Mouse (Mus musculus) kidney, embryonic 14.5 days (tissue): ENCODE results near the gene Mrvi1. TPM values are rescaled to one million over a fixed set of nuclear protein-coding genes. Genes with fewer than 3 reads are reported as not detected.

Experiments used
- ATAC-seq: fragments of 200-750 bp; cut with Nextera tagmentation; 2 replicates; pipeline ENCODE4 v1.8.0; 2017; ENCODE audit warnings: moderate number of reproducible peaks, mild to moderate bottlenecking, moderate TSS enrichment, moderate library complexity; ENCODE audit not compliant: low FRiP score, low TSS enrichment
- H3K27ac ChIP-seq: fragments of 300-500 bp; sonication (generic); 2 replicates; pipeline ENCODE4 v1.5.1; 2014; ENCODE audit warnings: low read depth, mild to moderate bottlenecking, low read length, moderate library complexity, mixed read lengths
- H3K27me3 ChIP-seq: fragments of 300-500 bp; sonication (generic); 2 replicates; pipeline ENCODE4 v1.6.1; 2014; ENCODE audit warnings: mild to moderate bottlenecking, low read length; ENCODE audit not compliant: control insufficient read depth, insufficient read depth
- H3K36me3 ChIP-seq: fragments of 300-500 bp; sonication (generic); 2 replicates; pipeline ENCODE4 v1.6.1; 2014; ENCODE audit warnings: low read length, mixed read lengths; ENCODE audit not compliant: control insufficient read depth, insufficient read depth
- H3K4me1 ChIP-seq: fragments of 300-500 bp; sonication (generic); 2 replicates; pipeline ENCODE4 v1.6.1; 2014; ENCODE audit warnings: low read length, mixed read lengths; ENCODE audit not compliant: control insufficient read depth, insufficient read depth
- H3K4me2 ChIP-seq: fragments of 300-500 bp; sonication (generic); replicated peaks from 2 replicates; pipeline ENCODE4 v1.6.1; 2014; ENCODE audit warnings: low read depth, mild to moderate bottlenecking, low read length
- H3K4me3 ChIP-seq: fragments of 300-500 bp; sonication (generic); 2 replicates; pipeline ENCODE4 v1.5.1; 2014; ENCODE audit warnings: mild to moderate bottlenecking, low read length
- H3K9ac ChIP-seq: fragments of 300-500 bp; sonication (generic); 2 replicates; pipeline ENCODE4 v1.6.1; 2014; ENCODE audit warnings: low read depth, mild to moderate bottlenecking, low read length, moderate library complexity
- H3K9me3 ChIP-seq: fragments of 300-500 bp; sonication (generic); 2 replicates; pipeline ENCODE4 v1.6.1; 2016; ENCODE audit warnings: low read length; ENCODE audit not compliant: control insufficient read depth
- WGBS: fragments of 180-500 bp; shearing (Covaris S2); extraction: QIAGEN DNeasy Blood & Tissue Kit; methylation state at CpG from one replicate; pipeline ENCODE4 v1.1.7; 2014; 5-methylcytosine and 5-hydroxymethylcytosine counted together
- polyA plus RNA-seq: library from polyadenylated mRNA; unstranded; fragments of >200 nt; fragmentation: Nextera tagmentation; extraction: Ambion mirVana; gene quantifications from 2 replicates; pipeline ENCODE4 v1.2.1, GENCODE M21; 2014

Gene Mrvi1
- polyA plus RNA-seq, 1 experiment from 2014 or later, result 15.1 TPM

GRCm38 (mm10) chr7:110935815-110936762 lies 46.2 kb downstream of the Mrvi1 start:
- Histone ChIP-seq H3K4me3 (no peak overlapping the region), H3K9ac (no peak overlapping the region), H3K36me3 (no peaks in the 10 kb centered on the region), H3K9me3 (no peaks in the 10 kb centered on the region), H3K27ac (no peak overlapping the region), H3K4me1 (0 out of 2 replicates have a peak, but pooled peaks cover under 1% of the 10 kb centered on the region), H3K27me3 (no peaks in the 10 kb centered on the region), H3K4me2 (no peak overlapping the region)
- ATAC-seq, result no peak
- 77% methylated on average over 6 of the region's 6 CpGs for WGBS

- 73% methylated on average over 2 of the region's 2 CpGs for WGBS
- Histone ChIP-seq H3K4me3 (no peak overlapping the region), H3K4me1 (no peaks in the 10 kb centered on the region), H3K9me3 (no peaks in the 10 kb centered on the region), H3K4me2 (no peak overlapping the region), H3K9ac (no peak overlapping the region), H3K36me3 (no peaks in the 10 kb centered on the region), H3K27ac (no peak overlapping the region), H3K27me3 (no peaks in the 10 kb centered on the region)
- ATAC-seq, result no peak
Measured at GRCm38 (mm10) chr7:110933999-110934398, 48.3 kb downstream of the Mrvi1 start.

DNA sequence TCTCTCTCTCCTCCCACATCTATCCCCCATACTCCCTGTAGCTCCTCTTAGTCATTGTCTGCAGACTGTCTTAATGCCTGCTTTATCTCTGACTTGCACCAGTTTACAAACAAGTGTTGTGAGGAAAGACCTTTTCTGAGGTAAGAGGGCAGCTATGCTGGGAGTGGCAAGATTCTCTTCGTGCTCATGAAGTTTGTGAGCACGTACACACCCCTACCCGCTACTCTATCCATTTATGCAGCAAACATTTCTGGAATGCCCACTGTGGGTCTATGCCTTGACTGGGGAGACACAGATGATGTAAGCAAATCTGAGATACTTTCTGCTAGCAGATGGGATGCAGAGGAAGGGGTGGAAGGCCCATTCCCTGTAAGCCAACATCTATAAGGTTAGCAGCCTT lies 48.9 kb downstream of the Mrvi1 start:
- no peaks in the 10 kb centered on the region for H3K36me3 ChIP-seq
- WGBS, result 95% methylated on average over 3 of the region's 3 CpGs
- ATAC-seq, result no peak
- H3K4me2 ChIP-seq, result no peak overlapping the region
- no peaks in the 10 kb centered on the region for H3K4me1 ChIP-seq
- H3K27ac ChIP-seq, result no peak overlapping the region
- no peak overlapping the region for H3K4me3 ChIP-seq
- no peak overlapping the region for H3K9ac ChIP-seq
- H3K27me3 ChIP-seq, result no peaks in the 10 kb centered on the region
- H3K9me3 ChIP-seq, result no peaks in the 10 kb centered on the region

- Histone ChIP-seq H3K9me3 (no peaks in the 10 kb centered on the region), H3K9ac (no peak overlapping the region), H3K27me3 (no peaks in the 10 kb centered on the region), H3K27ac (no peak overlapping the region), H3K36me3 (no peaks in the 10 kb centered on the region), H3K4me2 (no peak overlapping the region), H3K4me1 (no peaks in the 10 kb centered on the region), H3K4me3 (no peak overlapping the region)
- 34% methylated on average over 3 of the region's 3 CpGs for WGBS
- ATAC-seq, result peak; percentile 71; the same call in 1 of the 2 replicates
Measured at GRCm38 (mm10) chr7:110930118-110930854, 52.0 kb downstream of the Mrvi1 start.

- no peak overlapping the region for H3K27ac ChIP-seq
- H3K4me2 ChIP-seq, result no peak overlapping the region
- no peak overlapping the region for H3K4me3 ChIP-seq
- H3K9me3 ChIP-seq, result no peaks in the 10 kb centered on the region
- 0 out of 2 replicates have a peak, but pooled peaks cover 2% of the 10 kb centered on the region for H3K36me3 ChIP-seq
- H3K4me1 ChIP-seq, result no peaks in the 10 kb centered on the region
- 79% methylated on average over 4 of the region's 4 CpGs for WGBS
- no peaks in the 10 kb centered on the region for H3K27me3 ChIP-seq
- no peak overlapping the region for H3K9ac ChIP-seq
- ATAC-seq, result no peak
Measured at GRCm38 (mm10) chr7:110926562-110926961, 55.7 kb downstream of the Mrvi1 start.

DNA sequence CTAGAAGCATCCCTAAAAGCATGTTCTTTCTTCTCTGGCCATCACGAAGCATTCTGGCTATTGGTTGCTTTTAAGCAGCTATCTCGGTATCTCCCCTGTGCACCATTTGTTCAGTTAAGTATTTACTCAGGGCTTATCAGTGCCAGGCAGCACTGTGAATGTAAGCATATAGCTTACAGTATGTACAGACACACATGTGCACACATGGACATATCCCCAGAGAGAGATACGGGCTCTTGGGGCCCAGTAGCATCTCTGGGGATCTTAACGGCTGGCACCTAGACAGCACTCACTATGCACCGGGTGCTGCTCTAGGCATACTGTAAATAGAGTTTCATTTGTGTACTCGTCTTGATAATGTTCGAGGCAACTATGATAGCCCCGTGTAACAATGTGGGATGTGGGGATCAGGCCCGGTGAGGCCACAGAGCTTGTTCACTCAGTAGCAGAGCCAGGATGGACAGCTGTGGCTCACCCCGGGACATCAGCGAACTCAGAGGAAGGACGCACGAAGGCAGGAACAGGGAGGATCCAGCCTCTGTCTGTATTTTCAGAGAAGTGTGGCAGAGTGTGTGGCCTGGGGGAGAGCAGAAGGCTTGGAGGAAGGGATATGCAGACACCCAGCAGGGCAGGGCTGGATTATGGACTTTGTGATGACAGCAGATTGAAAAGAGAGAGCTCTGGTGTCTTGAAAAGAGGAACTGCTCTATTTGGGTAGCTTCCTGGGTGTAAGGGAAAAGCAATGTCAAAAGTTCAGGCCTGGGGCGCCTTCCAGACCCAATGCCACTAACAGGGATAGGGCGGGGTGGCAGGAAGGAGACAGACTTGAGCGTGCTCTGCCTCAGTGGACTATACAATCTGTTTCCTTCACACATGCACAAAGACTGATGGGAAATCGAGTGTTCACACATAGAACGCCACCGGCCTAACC lies 61.7 kb downstream of the Mrvi1 start:
- WGBS, result 85% methylated on average over 19 of the region's 19 CpGs
- Histone ChIP-seq H3K27ac (no peak overlapping the region), H3K9ac (no peak overlapping the region), H3K27me3 (no peaks in the 10 kb centered on the region), H3K4me1 (no peaks in the 10 kb centered on the region), H3K36me3 (0 out of 2 replicates have a peak, but pooled peaks cover 2% of the 10 kb centered on the region), H3K4me2 (no peak overlapping the region), H3K9me3 (no peaks in the 10 kb centered on the region), H3K4me3 (no peak overlapping the region)
- no peak for ATAC-seq

DNA sequence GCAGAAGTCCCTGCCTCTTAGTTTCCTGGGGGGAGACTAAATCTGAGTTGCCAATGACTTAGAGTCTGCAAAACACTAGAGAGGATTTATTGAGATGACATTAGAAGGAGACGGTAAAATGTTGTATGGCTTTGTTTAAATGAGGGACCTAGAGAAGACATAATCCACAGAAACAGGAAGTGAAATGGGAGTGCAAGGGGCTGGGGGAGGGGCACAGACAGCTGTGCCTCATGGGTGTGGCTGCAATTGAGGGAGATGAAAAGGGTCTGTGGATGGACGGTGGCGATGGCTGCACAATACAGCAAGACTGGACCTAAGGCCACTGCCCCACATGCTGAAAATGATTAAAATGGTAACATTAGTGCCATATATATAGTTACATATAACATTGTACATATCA lies 62.5 kb downstream of the Mrvi1 start:
- H3K9ac ChIP-seq, result no peak overlapping the region
- 0 out of 2 replicates have a peak, but pooled peaks cover 2% of the 10 kb centered on the region for H3K36me3 ChIP-seq
- no peak overlapping the region for H3K27ac ChIP-seq
- H3K4me3 ChIP-seq, result no peak overlapping the region
- no peaks in the 10 kb centered on the region for H3K9me3 ChIP-seq
- ATAC-seq, result no peak
- WGBS, result 31% methylated on average over 3 of the region's 3 CpGs
- H3K4me2 ChIP-seq, result no peak overlapping the region
- H3K27me3 ChIP-seq, result no peaks in the 10 kb centered on the region
- no peaks in the 10 kb centered on the region for H3K4me1 ChIP-seq

DNA sequence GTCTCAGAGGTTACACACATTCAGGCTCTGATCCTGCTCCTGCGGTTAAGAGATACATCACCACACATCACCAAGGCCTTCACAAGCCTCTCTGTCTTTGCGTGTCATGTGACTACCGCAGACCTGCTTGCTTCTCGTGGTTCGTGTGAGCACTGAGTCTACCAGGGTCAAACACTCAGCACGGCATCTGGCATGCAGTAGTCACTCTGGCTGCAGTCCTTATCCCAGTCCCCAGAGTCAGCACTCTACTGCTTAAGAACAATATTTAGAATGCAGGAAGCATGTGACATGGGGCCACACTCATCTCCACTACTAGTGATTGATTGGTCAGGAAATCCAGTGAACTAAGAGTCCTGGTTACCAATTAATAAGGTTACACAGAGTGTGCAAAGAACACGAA lies 66.3 kb downstream of the Mrvi1 start:
- no peak overlapping the region for H3K9ac ChIP-seq
- no peaks in the 10 kb centered on the region for H3K36me3 ChIP-seq
- no peak overlapping the region for H3K4me3 ChIP-seq
- no peak overlapping the region for H3K27ac ChIP-seq
- no peak overlapping the region for H3K4me2 ChIP-seq
- no peaks in the 10 kb centered on the region for H3K4me1 ChIP-seq
- H3K27me3 ChIP-seq, result no peaks in the 10 kb centered on the region
- WGBS, result 55% methylated on average over 7 of the region's 7 CpGs
- H3K9me3 ChIP-seq, result no peaks in the 10 kb centered on the region
- ATAC-seq, result 0 out of 2 replicates have a peak, but pooled peaks have one; percentile 20
